Mouse (Mus musculus): ENCODE data around the gene Alg3. TPM values are rescaled to one million over a fixed set of nuclear protein-coding genes. Genes with fewer than 3 reads are reported as not detected.

The Alg3 gene
- 30.5 and 31.6 TPM in 2 replicates for polyA plus RNA-seq (2012; rRNA removed)

DNA sequence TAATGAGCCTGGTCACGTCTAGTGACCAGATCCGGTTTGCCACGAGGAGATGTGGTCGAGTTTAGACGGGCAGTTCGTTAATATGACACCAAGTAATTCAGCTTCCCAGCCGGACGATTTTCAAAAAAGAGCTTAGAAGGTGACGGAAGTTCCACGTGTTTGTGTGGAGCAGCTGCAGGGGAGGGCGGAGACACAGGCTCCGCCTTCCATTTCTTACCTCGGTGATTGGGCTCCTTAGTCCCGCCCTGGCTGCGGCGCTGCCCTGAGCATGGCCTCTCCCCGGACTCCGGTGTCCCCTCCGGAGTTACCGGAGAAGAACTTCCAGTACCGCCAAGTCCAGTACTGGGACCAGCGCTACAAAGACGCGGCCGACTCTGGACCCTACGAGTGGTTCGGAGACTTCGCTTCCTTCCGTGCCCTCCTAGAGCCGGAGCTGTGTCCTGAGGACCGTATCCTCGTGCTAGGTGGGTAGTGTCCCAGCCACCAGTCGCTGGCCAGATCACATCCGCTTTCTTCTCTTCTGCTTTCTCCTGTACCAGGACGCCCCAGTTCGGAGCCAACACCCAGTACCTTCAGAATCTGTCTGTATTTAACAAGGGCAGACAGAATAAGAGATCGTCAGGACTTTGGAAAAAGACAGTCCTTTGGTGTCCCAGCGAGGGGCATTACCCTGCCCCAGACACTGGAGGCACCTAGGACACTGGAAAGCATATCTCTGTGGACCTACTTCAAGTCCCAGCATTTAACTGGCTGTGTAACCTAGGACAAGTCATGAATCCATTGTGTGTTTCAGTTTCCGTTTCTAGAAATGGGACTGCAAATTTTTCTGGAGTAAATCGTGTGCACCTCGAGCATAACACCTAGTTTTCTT is at the start of gene Alg3, which contains the start of the genes Eef1akmt4 and Gm49333:
TSS of gene Alg3 (minus strand) at position 379 of the 871 bp plus-strand sequence.
TSS of gene Eef1akmt4 (plus strand) at position 237 of the 871 bp plus-strand sequence.
TSS of gene Gm49333 (plus strand) at position 254 of the 871 bp plus-strand sequence.
- peak; percentile 97 for DNase-seq (ENCODE audit: low read depth)

DNA sequence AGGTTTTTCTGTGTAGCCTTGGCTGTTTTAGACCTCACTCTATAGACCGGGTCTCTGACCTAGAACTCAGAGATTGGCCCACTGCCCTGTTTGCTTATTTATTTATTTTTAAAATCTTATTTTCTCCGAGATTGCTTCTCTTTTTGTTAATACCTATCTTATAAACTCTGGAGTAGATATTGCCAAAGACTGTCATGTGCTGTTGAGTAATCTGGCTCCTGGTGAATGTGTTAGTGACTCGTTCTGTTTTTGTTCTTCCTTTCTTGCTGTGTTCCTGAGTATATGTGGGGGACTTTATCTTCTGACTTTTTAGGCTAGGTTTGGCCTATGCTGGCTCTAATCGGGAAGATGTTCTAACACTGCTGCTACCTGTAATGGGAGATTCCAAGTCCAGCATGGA is 46.1 kb upstream of the Alg3 start:
- DNase-seq (ENCODE audit: low read depth): no peak
- TF ChIP-seq POLR2A (IDR thresholded peaks at IDR 0.05; ENCODE audit: borderline replicate concordance, extremely low read depth, insufficient read depth, insufficient read length, poor library complexity, severe bottlenecking) (no peak), CTCF (IDR thresholded peaks at IDR 0.05; ENCODE audit: borderline replicate concordance, extremely low read depth, insufficient read depth, insufficient read length) (no peak)

More for the DNA sequence above, at the start of gene Alg3, which contains the start of the genes Eef1akmt4 and Gm49333:
- TF ChIP-seq POLR2A (IDR thresholded peaks at IDR 0.05; ENCODE audit: borderline replicate concordance, extremely low read depth, insufficient read depth, insufficient read length, poor library complexity, severe bottlenecking) (peak; percentile 24; the same call in 1 of the 2 replicates), CTCF (IDR thresholded peaks at IDR 0.05; ENCODE audit: borderline replicate concordance, extremely low read depth, insufficient read depth, insufficient read length) (no peak)

DNA sequence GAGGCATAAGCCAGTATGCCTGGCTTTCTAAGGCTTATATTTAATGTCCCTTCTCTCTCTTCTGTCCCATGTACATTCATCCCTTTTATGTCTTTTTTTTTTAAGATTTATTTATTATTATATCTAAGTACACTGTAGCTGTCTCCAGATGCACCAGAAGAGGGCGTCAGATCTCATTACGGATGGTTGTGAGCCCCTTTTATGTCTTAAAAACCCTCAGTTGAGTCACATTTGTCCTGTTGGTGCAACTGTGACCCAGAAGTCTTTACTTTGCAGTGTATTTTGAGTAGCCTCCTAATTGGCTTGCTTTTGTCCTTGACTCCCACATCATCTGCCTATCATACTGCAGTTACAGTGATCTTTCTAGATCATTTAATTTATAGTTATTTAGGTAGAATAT is 41.8 kb upstream of the Alg3 start:
- TF ChIP-seq POLR2A (IDR thresholded peaks at IDR 0.05; ENCODE audit: borderline replicate concordance, extremely low read depth, insufficient read depth, insufficient read length, poor library complexity, severe bottlenecking): no peak
- no peak for TF ChIP-seq CTCF (IDR thresholded peaks at IDR 0.05; ENCODE audit: borderline replicate concordance, extremely low read depth, insufficient read depth, insufficient read length)

DNA sequence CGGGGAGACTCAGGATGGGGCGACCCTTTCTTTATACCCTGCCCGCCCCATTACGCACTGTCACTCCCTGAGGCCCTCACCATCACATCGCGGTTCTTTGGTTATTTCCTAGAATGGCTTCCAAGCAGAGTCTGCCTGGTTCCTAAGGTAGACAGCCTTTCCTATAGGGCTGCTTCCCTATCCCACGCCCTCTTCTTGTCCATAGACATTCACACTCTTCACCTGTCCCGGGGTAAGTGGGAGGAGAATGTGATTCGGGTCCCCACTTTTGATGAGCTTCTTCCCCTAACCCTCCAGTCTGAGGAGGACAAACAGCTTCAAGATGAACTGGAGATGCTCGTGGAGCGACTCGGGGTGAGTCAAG is 40.4 kb upstream of the Alg3 start:
- TF ChIP-seq CTCF (IDR thresholded peaks at IDR 0.05; ENCODE audit: borderline replicate concordance, extremely low read depth, insufficient read depth, insufficient read length) (no peak), POLR2A (IDR thresholded peaks at IDR 0.05; ENCODE audit: borderline replicate concordance, extremely low read depth, insufficient read depth, insufficient read length, poor library complexity, severe bottlenecking) (no peak)
- no peak for DNase-seq (ENCODE audit: low read depth)

More for the DNA sequence above, 41.8 kb upstream of the Alg3 start:
- DNase-seq (ENCODE audit: low read depth): no peak

DNA sequence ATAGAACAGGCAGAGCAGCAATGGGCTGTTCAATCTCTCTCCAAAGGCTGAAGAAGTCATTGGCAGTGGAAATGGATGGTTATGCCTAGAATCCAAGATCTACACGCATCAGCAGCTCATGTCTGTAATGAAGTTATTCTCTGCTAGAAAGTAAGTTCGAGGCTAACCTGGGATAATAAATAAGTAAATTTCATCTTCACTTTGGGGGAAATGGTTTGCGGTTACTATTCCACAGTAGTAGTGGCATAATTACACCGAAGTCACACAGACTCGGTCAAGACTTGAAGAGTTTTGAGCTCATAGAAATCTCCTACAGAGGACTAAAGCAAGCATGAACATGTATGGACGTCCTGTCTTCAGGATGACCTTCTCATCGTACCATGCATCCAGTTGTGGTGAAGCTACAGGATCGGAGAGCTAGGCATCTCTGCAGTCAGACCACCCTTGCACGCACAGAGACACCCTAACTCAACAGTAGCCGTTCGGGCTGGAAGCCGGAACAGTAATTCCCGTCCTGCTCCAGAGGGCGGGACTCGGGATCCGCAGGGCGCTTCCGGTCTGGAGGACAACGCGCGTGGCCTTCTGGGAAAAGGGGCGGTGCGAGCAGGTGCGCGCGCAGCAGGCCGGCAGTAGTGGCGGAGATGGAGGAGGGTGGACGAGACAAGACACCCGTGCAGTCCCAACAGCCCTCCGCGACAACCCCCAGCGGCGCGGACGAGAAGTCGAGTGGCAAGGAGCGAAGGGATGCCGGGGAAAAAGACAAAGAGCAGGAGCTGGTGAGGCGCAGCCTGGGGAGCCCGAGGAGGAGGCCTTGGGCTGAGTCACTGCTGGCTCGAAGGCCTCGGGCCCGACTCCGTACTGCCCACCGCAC is 39.8 kb upstream of the Alg3 start, which contains the start of gene Psmd2:
TSS of gene Psmd2 (plus strand) at position 577 of the 871 bp plus-strand sequence.
- no peak for TF ChIP-seq CTCF (IDR thresholded peaks at IDR 0.05; ENCODE audit: borderline replicate concordance, extremely low read depth, insufficient read depth, insufficient read length)
- peak; percentile 63; the same call in 1 of the 2 replicates for TF ChIP-seq POLR2A (IDR thresholded peaks at IDR 0.05; ENCODE audit: borderline replicate concordance, extremely low read depth, insufficient read depth, insufficient read length, poor library complexity, severe bottlenecking)

DNA sequence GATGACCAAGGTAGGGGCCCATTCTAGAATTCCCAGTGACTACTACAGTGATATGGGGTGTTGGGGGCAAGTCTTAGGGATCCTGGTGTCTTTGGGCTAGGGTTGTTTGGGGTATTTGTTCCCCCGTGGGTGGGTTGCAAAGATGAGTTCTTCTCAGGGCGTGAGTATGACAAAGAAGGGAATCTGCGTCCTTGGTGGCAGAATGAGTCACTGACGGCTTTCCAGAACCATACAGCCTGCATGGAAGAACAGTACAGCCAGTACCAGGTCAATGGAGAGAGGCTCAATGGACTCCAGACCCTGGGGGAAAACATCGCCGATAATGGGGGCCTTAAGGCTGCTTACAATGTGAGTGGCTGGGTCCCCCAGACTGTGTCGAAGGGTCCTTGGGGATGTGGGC is 32.4 kb upstream of the Alg3 start:
- no peak for DNase-seq (ENCODE audit: low read depth)
- TF ChIP-seq POLR2A (IDR thresholded peaks at IDR 0.05; ENCODE audit: borderline replicate concordance, extremely low read depth, insufficient read depth, insufficient read length, poor library complexity, severe bottlenecking): no peak
- no peak for TF ChIP-seq CTCF (IDR thresholded peaks at IDR 0.05; ENCODE audit: borderline replicate concordance, extremely low read depth, insufficient read depth, insufficient read length)

More for the DNA sequence above, 39.8 kb upstream of the Alg3 start, which contains the start of gene Psmd2:
- DNase-seq (ENCODE audit: low read depth): peak; percentile 98

DNA sequence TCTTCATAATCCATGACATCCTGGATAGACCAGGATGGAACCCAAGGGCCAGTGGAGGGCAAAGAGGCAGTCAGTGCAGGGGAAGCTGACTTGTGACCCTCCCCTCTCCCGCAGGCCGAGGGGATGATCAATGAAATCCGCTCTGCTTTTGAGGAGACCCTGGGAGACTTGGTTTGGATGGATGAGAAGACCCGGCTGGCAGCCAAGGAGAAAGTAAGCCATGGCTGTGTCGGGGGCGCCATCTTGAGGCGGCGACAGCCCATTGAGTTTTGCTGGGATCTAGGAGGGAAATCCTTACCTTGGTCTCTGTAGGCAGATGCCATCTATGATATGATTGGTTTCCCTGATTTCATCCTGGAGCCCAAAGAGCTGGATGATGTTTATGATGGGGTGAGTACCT is 30.6 kb upstream of the Alg3 start:
- DNase-seq (ENCODE audit: low read depth): peak; percentile 85
- TF ChIP-seq CTCF (IDR thresholded peaks at IDR 0.05; ENCODE audit: borderline replicate concordance, extremely low read depth, insufficient read depth, insufficient read length) (peak; percentile 82), POLR2A (IDR thresholded peaks at IDR 0.05; ENCODE audit: borderline replicate concordance, extremely low read depth, insufficient read depth, insufficient read length, poor library complexity, severe bottlenecking) (no peak)

DNA sequence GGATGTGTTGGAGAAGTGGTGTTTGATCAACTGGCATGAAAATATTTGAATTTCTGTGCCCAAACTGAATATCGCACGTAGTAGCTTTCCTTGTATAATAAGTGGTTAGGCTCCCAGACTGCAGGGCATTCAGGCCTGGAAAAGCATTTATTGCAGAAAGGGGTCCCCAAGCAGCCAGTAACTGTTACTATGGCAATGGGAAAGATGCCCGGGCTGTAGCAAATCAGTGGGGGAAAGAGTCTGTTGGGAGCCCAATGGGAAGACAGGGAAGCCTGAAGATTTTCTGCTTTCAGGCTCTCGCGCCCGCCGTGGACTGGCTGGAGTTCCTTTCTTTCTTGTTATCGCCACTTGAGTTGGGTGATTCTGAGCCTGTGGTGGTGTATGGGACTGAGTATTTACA is 26.8 kb upstream of the Alg3 start:
- no peak for TF ChIP-seq POLR2A (IDR thresholded peaks at IDR 0.05; ENCODE audit: borderline replicate concordance, extremely low read depth, insufficient read depth, insufficient read length, poor library complexity, severe bottlenecking)
- no peak for TF ChIP-seq CTCF (IDR thresholded peaks at IDR 0.05; ENCODE audit: borderline replicate concordance, extremely low read depth, insufficient read depth, insufficient read length)
- peak; percentile 90 for DNase-seq (ENCODE audit: low read depth)

DNA sequence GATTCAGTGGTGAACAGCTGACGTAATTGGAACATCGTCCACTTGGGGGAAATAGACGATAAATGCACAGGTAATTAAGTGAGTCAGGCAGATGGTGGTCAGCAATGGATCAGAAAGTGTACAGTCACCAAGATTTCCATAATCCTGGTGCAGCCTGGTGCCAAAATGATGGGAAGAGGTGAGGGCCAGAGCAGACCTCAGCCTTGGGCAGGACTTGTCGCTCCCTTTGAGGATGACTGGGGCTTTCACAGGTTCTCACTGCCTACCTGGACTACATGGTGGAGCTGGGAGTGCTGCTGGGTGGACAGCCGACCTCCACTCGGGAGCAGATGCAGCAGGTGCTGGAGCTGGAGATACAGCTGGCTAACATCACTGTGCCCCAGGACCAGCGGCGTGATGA is 25.9 kb upstream of the Alg3 start:
- DNase-seq (ENCODE audit: low read depth): no peak

DNA sequence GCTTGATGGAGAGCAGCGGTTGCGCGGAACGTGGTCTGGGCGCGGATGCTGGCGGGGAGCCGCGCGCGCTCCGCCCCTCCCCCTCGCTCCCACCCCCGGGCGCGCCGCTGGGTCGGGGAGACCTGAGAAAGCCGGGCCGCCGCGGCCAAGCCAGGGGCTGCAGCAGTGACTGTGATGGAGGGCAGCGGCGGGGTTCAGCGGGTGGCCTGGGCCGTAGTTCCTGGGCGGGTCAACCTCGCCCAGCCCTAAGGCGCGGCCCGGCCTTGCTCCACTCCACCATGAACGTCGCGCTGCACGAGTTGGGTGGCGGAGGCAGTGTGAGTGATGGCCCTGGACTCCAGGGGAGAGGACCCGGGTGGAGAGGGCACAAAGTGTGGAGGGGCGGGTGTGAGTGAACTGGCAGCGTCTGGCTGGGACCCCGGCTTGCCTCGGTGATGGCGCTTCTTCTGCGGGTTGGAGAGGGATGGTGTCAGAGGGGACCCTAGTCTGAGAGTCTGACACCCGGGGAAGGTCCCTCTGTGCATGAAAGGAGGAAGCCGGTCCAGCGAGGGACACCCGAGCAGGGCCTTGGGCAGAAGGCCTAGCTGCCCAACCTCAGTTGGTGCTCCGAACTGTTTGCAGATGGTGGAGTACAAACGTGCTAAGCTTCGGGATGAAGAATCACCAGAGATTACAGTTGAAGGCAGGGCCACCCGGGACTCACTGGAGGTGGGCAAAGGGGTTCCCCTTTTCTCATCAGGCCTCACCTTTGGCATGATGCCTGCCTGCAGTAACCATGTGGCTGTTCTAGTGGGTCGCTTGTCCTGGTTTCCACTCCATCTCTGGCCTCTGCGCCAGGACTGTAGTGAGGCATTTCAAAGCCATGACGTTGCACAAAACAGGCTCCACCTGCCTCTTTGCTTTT is 18.4 kb upstream of the Alg3 start, which contains the start of gene Ece2:
TSS of gene Ece2 (plus strand) at position 98 of the 904 bp plus-strand sequence.
- TF ChIP-seq POLR2A (IDR thresholded peaks at IDR 0.05; ENCODE audit: borderline replicate concordance, extremely low read depth, insufficient read depth, insufficient read length, poor library complexity, severe bottlenecking) (0 out of 2 replicates have a peak, but pooled peaks have one; percentile 21), CTCF (IDR thresholded peaks at IDR 0.05; ENCODE audit: borderline replicate concordance, extremely low read depth, insufficient read depth, insufficient read length) (no peak)
- DNase-seq (ENCODE audit: low read depth): peak; percentile 57

More for the DNA sequence above, 25.9 kb upstream of the Alg3 start:
- TF ChIP-seq CTCF (IDR thresholded peaks at IDR 0.05; ENCODE audit: borderline replicate concordance, extremely low read depth, insufficient read depth, insufficient read length) (no peak), POLR2A (IDR thresholded peaks at IDR 0.05; ENCODE audit: borderline replicate concordance, extremely low read depth, insufficient read depth, insufficient read length, poor library complexity, severe bottlenecking) (no peak)

All from brain, embryonic 14.5 days (tissue).